Mouse (Mus musculus) c-Kit-positive CD71-negative TER-119-negative erythroid progenitor cells, embryonic 14.5 days (primary cell): ENCODE results near the gene Trp53tg5.

Source experiments
- DNase-seq: peaks from one replicate; pipeline ENCODE4 v3.0.0-alpha.2; 2013; ENCODE audit warnings: low read depth

The Trp53tg5 gene

GRCm38 (mm10) chr2:164432541-164433191 is 40.9 kb downstream of the Trp53tg5 start:
- DNase-seq, result no peak

GRCm38 (mm10) chr2:164431676-164432465 is 41.7 kb downstream of the Trp53tg5 start:
- no peak for DNase-seq

GRCm38 (mm10) chr2:164430697-164431096 is 42.8 kb downstream of the Trp53tg5 start:
- no peak for DNase-seq

GRCm38 (mm10) chr2:164429881-164430615 is 43.5 kb downstream of the Trp53tg5 start:
- no peak for DNase-seq

- DNase-seq, result no peak
Observed at GRCm38 (mm10) chr2:164428451-164428850, 45.1 kb downstream of the Trp53tg5 start.

GRCm38 (mm10) chr2:164426952-164427351 is 46.6 kb downstream of the Trp53tg5 start:
- no peak for DNase-seq

- no peak for DNase-seq
Observed at GRCm38 (mm10) chr2:164426121-164426520, 47.4 kb downstream of the Trp53tg5 start.

GRCm38 (mm10) chr2:164425401-164425800 is 48.1 kb downstream of the Trp53tg5 start:
- DNase-seq, result no peak

- no peak for DNase-seq
Observed at GRCm38 (mm10) chr2:164424406-164424805, 49.1 kb downstream of the Trp53tg5 start.

- DNase-seq, result no peak
Observed at GRCm38 (mm10) chr2:164423464-164423863, 50.1 kb downstream of the Trp53tg5 start.

GRCm38 (mm10) chr2:164422675-164423393 is 50.7 kb downstream of the Trp53tg5 start:
- no peak for DNase-seq

GRCm38 (mm10) chr2:164421979-164422378 is 51.5 kb downstream of the Trp53tg5 start:
- DNase-seq, result no peak

- DNase-seq, result no peak
Observed at GRCm38 (mm10) chr2:164421306-164421705, 52.2 kb downstream of the Trp53tg5 start.
